Mouse (Mus musculus) c-Kit-positive CD71-negative TER-119-negative erythroid progenitor cells, embryonic 14.5 days (primary cell): ENCODE measurements at regions not wholly inside any gene's neighbourhood (a gene's known extent, or its start where the extent isn't known, plus 50 kb on each side); places are given as distances from the start of the nearest gene placed in this dataset.

Experiments used
- DNase-seq: peaks from one replicate; pipeline ENCODE4 v3.0.0-alpha.2; 2013; ENCODE audit warnings: low read depth

DNA sequence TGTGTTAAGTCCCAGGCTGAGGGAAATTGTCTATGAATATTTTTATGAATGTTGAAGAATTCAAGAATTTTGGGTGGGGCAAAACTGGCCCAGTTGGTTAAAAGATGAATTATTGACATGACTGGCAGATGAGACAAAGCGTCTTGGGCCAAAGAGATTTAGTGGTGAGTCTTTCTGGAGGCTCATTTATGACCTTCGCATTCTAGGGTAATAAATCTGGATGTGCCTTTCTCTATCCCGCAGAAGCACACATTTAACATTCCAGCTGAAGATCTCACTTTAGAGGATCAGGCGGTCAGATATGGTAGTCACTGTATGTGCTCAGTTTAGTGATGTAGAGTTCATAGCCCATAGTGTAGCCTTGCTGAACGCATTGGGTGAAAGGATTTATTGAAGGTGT, 296.9 kb upstream of the Gm21798 start:
- DNase-seq: no peak

GRCm38 (mm10) chr15:64532260-64533120, 285.0 kb upstream of the Gm21798 start:
- no peak for DNase-seq

DNA sequence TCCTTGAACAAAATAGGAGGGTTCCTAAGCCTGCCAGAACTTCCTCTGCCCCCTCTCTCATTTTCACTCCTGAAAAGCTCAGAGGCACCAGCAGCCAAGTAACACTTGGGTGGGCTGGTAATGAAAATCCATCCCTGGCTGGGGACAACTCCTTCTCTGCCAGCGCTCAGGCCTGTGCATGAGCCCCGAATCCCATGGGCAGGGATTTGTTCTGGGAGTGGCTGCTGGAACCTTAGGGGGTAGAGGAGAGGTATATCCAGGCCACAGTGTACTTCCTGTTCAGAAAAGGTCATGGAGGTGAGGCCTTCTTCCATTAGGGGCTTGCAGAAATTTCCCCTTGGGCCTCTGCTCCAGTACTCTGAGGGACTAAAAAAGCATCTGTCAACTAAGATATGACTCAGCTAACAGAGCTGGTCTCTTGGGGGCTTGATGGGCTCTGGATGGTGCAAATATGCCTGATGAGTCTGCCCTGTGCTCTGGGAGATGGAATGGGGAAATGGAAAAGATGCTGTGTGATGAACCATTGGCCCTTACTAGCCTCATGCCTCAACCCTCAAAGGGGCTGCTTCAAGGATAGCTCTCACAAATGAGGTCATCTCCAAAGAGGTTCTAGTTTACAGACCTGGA, 284.2 kb upstream of the Gm21798 start:
- DNase-seq: no peak

GRCm38 (mm10) chr15:64534166-64534565, 283.3 kb upstream of the Gm21798 start:
- no peak for DNase-seq

GRCm38 (mm10) chr15:64535160-64535559, 282.3 kb upstream of the Gm21798 start:
- DNase-seq: no peak

DNA sequence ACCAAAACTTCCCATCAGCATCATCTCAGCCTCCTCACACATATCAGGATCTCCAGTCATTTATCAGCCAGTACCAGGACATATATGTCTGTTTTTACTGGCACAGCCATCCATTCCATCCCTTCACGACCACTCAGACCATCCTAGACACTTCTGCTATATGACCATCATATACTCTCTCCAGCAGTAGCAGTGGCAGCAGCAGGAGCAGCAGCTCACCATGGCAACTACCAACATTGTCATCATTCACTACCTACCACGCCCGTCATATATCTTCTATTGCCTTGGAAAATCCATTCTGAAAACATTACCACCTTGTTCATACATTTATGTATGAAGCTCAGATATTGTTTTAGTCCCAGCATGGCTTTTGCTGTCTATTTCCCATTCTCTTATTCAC, 276.1 kb upstream of the Gm21798 start:
- no peak for DNase-seq

- DNase-seq: no peak
Measured at GRCm38 (mm10) chr15:64542250-64542901, 275.1 kb upstream of the Gm21798 start.

DNA sequence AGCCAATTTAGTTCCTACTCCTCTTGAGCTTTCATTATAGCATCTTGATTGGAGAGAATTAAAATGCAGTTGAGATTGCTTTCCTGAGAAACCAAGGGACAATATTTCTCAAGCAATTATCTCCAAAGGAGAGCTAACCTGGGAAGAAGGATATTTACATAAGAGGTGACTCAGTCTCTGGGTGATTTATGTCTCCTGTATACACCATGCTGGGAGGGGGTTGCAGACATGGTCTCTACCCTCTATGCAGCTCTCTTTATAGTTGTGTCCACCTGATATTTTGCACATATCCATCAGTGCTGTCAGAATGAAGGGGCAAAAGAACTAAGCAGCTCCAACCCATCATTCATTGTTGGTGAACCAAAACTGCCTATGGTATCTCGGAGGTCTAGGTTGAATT, 274.6 kb upstream of the Gm21798 start:
- no peak for DNase-seq

- DNase-seq: no peak
Measured at GRCm38 (mm10) chr15:64546035-64546434, 271.5 kb upstream of the Gm21798 start.

- DNase-seq: no peak
Measured at GRCm38 (mm10) chr15:64557540-64557939, 260.0 kb upstream of the Gm21798 start.

GRCm38 (mm10) chr15:64558220-64558619, 259.3 kb upstream of the Gm21798 start:
- DNase-seq: no peak

- no peak for DNase-seq
Measured at GRCm38 (mm10) chr15:64562431-64563111, 254.9 kb upstream of the Gm21798 start.

- DNase-seq: no peak
Measured at GRCm38 (mm10) chr15:64564703-64565102, 252.8 kb upstream of the Gm21798 start.

GRCm38 (mm10) chr15:64576891-64577535, 240.5 kb upstream of the Gm21798 start:
- no peak for DNase-seq

DNA sequence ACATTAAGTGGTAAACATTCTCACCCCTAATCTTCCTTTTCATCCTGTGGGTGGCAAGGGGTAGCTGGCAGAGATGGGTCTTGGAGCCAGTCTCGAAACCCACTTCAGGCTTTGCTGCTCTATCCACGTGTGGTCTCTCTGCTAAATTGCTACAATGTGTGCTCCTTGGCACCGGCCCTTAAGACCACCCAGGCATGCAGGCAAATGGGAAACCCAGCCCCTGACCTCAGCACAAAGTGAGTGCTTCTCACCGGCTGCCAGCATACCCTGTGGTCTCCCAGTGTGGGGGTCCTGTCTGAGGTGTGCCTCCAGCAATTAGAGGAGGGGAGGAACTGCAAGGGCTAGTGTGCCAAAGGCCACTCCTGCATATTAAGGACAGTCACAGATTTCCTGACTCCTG, 238.5 kb upstream of the Gm21798 start:
- DNase-seq: no peak

DNA sequence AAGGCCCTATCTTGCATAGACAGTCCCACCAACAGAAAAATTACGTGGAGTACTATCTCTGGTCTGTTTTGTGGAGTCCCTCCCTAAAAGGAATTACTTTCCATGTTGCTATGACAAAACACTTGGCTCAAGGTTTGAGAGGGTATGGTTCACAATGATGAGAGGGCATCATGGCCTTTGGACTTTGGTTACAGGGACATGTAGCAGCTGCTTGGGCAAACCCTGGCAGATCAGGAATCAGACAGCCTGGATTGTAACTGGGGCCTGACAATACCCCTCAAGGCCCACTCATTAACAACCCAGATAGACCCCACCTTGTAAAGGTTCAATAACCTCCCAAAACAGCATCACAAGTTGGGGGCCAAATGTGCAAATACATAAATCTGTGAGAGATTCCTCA, 237.0 kb upstream of the Gm21798 start:
- DNase-seq: no peak

DNA sequence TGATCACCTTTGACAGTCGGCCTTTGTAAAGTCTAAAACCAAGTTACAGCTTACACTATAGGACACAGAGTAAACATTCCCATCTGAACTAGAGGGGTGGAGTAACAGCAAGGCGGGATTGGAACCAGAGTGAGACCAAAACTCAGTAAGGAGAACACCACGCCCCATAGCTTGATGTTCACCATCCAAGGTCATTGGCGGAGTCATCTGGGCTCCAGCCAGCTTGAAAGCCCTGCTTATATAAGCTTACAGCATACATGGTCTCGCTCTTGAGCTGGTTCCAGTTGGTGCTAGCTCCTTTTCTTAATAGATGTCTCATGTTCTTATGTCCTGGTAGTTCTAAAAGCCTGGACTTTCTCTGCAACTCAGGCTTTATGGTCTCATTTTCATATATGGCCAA, 236.4 kb upstream of the Gm21798 start:
- no peak for DNase-seq

DNA sequence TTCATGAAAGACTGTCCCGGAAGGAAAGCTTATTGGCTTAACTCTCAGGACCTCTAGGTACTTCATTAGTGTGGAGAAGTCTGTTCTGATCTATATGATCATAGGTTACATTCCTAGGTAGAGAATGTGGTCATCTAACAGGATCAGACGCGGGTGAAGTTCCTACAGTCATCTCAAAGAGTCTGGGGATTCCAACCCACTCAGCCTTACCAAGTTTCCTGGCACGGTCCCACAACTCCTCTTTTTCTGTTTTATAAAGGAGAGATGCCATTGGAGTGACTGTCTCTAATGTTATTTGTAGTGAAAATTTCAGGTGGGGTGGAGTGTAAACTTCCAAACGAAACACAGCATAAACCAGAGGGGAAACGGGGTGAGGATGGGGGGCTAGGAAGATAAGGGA, 233.4 kb upstream of the Gm21798 start:
- DNase-seq: no peak

- no peak for DNase-seq
Measured at GRCm38 (mm10) chr15:64586776-64587175, 230.7 kb upstream of the Gm21798 start.

DNA sequence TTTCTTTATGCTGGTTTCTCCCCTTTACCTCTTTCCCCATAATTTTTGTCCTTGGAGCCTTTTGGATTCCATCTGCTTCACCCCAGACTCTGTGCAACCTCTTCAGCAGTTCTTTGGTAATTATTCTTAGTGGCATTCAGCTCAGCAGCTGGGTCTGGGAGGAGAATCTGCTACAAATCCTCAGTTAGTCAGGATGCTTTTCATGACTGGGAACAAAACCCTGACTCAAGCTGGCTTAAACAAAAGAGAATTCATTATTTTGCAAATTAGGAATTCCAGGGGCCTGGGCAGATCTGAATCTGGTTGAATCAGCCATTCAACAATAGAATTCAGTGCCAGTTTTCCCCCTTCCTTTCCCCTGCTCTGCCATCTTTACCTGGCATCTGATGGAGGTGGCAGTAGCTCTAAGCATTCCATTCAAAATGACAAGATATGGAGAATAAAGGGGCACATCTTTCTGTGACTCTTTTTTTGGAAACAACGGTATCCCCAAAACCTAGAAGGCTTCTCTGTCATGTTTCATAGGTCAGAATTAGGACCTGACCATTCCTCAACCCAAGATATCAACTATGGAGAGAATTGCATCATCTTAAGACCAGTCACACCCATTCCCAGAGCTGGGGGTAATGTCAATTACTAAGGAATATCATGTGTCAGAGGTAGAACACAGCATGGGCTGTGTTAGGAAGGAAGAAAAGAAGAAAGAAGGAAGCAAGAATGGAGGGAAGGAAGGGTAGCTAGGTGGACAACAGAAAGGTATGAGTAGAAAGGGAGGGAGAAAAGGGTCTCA, 227.2 kb upstream of the Gm21798 start:
- DNase-seq: no peak

DNA sequence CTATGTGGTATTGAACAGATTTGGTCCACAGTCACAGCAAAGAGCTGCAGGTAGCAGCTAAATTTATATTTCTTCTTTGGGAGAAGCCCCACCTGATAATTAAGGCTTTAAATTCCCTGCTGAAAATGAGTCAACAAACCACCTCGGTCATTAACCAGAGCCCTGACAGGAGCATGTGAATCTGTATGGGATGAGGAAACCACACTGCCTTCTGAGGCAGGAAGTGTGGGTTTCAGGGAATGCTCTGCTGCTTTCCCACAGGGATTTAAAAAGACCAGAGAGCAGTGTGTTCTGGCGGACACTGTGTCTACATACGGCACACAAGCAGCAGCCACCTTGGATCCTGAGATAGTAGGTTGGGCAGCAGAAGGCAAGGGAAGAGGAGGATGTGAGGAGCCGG, 204.0 kb upstream of the Gm21798 start:
- no peak for DNase-seq
